Mouse (Mus musculus) WW6 (cell line): Measurements from ENCODE around the gene Rab11fip3.
A peak's percentile ranks its signal among the peaks of the same experiment; 100 is the strongest.

Experiments
- DNase-seq: peaks from one replicate; pipeline ENCODE4 v3.0.0-alpha.2; 2013; ENCODE audit warnings: low read depth, low spot score

Rab11fip3 gene

GRCm38 (mm10) chr17:25992274-25992673, 77.1 kb downstream of the Rab11fip3 start:
- no peak for DNase-seq

- no peak for DNase-seq
Observed at GRCm38 (mm10) chr17:25990331-25990730, 79.0 kb downstream of the Rab11fip3 start.

- DNase-seq = peak; percentile 94
Observed at GRCm38 (mm10) chr17:25985306-25986294, 83.8 kb downstream of the Rab11fip3 start, which contains the start of gene Capn15. TSS of gene Capn15 (minus strand) at chr17:25985796.

- no peak for DNase-seq
Observed at GRCm38 (mm10) chr17:25984556-25985305, 84.6 kb downstream of the Rab11fip3 start.

GRCm38 (mm10) chr17:25984066-25984465, 85.3 kb downstream of the Rab11fip3 start:
- no peak for DNase-seq

- DNase-seq = no peak
Observed at GRCm38 (mm10) chr17:25982913-25983312, 86.4 kb downstream of the Rab11fip3 start.

- no peak for DNase-seq
Observed at GRCm38 (mm10) chr17:25980854-25981253, 88.5 kb downstream of the Rab11fip3 start.

- no peak for DNase-seq
Observed at GRCm38 (mm10) chr17:25979829-25980738, 89.3 kb downstream of the Rab11fip3 start.

- no peak for DNase-seq
Observed at GRCm38 (mm10) chr17:25970954-25971707, 98.2 kb downstream of the Rab11fip3 start.

GRCm38 (mm10) chr17:25970448-25970847, 98.9 kb downstream of the Rab11fip3 start:
- no peak for DNase-seq

GRCm38 (mm10) chr17:25968176-25968575, 101.2 kb downstream of the Rab11fip3 start:
- DNase-seq = no peak

GRCm38 (mm10) chr17:25967652-25968051, 101.7 kb downstream of the Rab11fip3 start:
- no peak for DNase-seq

- DNase-seq = no peak
Observed at GRCm38 (mm10) chr17:25964271-25964670, 105.1 kb downstream of the Rab11fip3 start.

- no peak for DNase-seq
Observed at GRCm38 (mm10) chr17:25962413-25962905, 106.9 kb downstream of the Rab11fip3 start.

- DNase-seq = no peak
Observed at GRCm38 (mm10) chr17:25961566-25961965, 107.8 kb downstream of the Rab11fip3 start.

GRCm38 (mm10) chr17:25959630-25960467, 109.5 kb downstream of the Rab11fip3 start:
- no peak for DNase-seq

GRCm38 (mm10) chr17:25958771-25959494, 110.4 kb downstream of the Rab11fip3 start:
- DNase-seq = no peak

- no peak for DNase-seq
Observed at GRCm38 (mm10) chr17:25957586-25958051, 111.7 kb downstream of the Rab11fip3 start.

GRCm38 (mm10) chr17:25956631-25957030, 112.7 kb downstream of the Rab11fip3 start:
- no peak for DNase-seq
